Mouse (Mus musculus) cerebellum, adult (tissue): ENCODE measurements around the gene Cecr2.
"Not testable (repeated sequence)": the region's sequence is repeated elsewhere in the genome, so short reads cannot be mapped to it uniquely, and the experiment has no call there.

Source experiments
- ATAC-seq: cut with Nextera tagmentation; 2 replicates; pipeline ENCODE4 v1.9.2; 2017; ENCODE audit warnings: mild to moderate bottlenecking, moderate library complexity, mixed read lengths; ENCODE audit not compliant: insufficient number of reproducible peaks, low FRiP score, low TSS enrichment

The Cecr2 gene

GRCm38 (mm10) chr6:120665816-120666760, at the start of gene Cecr2:
Gene Cecr2, plus strand, starts transcription at chr6:120666369.
- ATAC-seq: peak; percentile 47; the same call in 1 of the 2 replicates

DNA sequence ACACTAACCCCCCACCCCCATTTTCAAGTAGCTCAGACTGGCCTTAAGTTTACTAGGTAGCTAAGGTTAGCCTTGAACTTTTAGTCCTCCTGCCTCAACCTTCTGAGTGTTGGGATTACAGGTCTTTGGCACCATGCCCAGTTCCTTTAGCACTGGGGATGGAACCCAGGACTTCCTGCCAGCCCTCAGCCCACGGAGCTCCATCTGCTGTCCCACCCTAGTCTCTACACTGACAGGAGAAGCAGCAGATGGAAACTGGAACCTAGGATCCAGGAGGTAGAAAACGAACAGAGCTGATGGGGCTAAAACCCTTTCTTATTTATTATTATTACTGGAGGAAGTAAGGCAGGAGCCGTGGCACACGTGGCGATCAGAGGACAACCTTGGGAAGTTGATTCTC, 48.6 kb upstream of the Cecr2 start:
- no peak for ATAC-seq

DNA sequence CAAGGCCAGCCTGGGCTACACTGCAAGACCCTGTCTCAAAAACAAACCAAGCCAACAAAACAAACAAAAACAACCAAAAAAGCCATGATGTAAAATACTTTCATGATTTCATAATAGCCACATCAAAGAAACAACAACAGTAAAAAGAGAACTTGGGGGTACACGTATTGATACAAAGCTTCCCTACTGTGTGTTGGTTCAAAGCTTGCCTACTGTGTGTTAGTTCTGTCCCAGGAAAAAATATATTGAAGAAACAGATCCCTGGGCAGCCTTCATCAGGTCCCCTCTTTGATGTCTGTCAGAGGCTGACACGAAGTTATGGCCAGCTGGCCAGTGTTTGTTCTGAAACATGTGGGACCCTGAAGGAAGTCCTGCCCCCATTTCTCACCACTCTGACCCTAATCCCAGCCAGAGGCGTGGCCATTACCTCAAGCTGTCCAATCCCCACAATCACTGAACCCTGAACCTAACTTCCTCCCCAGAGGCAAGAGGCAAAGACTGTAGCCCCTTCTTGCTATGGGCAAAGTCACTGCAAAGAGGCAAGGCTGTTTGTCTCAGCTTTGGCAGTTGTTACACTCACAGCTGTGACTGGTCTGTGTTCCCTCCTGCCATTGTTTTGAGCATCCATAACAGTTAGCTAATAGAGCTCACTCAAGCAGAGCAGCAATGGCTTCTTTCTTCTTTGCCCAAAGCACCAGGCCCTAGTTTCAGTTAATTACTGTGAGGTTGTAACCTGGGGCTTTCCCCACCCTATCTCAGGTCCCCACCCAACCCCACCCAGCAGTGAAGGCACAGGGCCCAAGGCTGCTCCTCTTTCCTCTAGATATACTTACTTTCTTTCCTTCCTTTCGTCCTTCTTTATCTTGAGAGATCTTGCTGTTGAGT, 47.4 kb upstream of the Cecr2 start:
- ATAC-seq: no peak

GRCm38 (mm10) chr6:120620193-120620592, 46.0 kb upstream of the Cecr2 start:
- no peak for ATAC-seq

- ATAC-seq: no peak
Measured at GRCm38 (mm10) chr6:120625081-120625480, 41.1 kb upstream of the Cecr2 start.

DNA sequence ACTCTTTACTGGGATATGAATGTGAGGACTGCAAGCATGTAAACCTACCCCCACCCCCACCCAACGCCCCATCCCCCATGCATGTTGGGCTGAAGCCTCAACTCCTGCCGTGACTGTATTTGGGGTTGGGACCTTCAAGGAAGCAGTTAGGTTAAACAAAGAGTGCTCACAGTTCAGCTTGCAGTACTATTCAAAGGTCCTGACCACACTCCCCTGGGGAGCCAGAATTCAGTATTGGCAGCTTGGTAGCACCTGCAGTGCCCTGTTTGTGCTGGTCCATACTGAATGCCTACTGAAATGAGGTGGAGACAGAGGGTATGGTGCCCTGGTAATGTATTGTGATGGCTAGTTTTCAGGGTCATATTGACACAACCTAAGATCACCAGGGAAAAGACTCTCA, 39.1 kb upstream of the Cecr2 start:
- ATAC-seq: no peak

DNA sequence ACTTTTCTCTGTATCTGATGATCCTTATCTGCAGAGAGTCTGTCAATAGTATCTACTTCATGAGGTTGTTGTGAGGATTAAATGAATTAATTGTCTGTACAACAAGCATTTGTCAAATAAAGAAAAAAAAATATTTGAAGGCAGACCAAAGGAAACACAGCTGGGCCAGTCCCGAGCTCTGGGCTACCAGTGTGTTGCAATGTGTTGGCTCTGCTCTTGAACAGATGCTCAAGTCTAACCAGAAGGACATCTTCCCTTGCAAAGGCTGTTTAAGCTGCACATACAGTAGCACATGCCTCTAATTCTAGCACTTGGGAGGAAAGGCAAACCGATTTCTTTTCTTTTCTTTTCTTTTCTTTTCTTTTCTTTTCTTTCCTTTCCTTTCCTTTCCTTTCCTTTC, 37.2 kb upstream of the Cecr2 start:
- no peak for ATAC-seq

- ATAC-seq: no peak
Measured at GRCm38 (mm10) chr6:120635391-120636028, 30.7 kb upstream of the Cecr2 start.

DNA sequence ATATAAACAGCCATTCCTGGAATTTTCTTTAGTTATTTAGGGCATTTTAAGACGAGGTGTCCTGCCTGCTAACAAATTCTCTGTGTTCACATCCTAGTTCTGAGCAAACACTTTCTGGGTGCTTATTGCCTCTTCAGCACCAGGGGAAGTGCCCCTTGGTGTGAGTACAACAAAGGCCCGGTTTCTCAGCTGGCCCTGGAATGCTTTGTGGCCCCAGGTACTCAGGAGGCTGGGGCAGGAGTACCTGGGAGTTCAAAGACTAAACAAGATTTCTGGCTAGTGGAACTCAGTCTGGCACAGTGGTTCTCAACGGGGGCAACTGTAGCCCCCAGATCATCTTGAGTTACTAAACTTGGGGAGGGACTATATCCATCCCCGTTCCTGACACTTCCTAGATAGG, 26.6 kb upstream of the Cecr2 start:
- no peak for ATAC-seq

DNA sequence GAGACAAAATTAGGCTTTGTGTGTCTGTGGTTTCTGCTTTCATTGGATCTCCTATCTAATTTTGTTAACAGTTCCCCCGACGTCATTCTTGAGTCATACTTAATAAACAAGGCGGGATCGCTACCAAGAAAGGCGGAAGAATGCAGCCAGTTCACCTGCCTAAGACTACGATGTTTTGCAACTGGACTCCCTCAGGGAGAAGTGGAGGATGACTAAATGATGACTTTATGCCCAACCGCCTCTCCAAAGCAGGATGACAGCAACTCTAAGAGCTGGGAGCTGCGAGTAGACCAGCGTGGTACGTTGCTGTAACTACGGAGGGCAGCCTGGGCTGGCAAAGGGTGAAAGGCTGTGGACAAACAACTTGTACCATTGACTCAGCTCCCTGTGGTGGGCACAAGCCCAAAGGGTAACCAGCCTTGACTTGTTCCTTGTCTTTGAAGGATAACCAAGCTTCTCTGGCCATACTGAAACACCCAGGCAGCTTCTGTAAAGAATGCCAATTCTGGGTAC, 24.2 kb upstream of the Cecr2 start:
- no peak for ATAC-seq

DNA sequence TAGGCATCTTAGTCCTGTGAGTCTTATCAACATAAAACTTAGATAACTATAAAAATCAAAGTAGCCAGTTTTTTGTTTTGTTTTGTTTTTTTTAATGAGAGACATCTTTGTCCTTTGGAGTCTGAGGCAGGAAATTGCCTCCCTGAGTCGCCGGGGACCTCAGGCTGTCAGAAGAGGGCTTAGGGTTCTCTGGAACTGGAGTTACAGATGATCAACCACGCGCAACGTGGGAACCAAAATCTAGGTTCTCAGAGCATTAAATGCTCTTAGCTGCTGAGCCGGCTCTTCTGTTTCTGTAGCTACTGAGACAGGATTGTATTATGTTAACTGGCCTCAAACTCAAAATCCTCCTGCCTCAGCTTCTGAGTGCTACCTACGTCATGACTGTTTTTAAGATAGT, 22.4 kb upstream of the Cecr2 start:
- no peak for ATAC-seq

DNA sequence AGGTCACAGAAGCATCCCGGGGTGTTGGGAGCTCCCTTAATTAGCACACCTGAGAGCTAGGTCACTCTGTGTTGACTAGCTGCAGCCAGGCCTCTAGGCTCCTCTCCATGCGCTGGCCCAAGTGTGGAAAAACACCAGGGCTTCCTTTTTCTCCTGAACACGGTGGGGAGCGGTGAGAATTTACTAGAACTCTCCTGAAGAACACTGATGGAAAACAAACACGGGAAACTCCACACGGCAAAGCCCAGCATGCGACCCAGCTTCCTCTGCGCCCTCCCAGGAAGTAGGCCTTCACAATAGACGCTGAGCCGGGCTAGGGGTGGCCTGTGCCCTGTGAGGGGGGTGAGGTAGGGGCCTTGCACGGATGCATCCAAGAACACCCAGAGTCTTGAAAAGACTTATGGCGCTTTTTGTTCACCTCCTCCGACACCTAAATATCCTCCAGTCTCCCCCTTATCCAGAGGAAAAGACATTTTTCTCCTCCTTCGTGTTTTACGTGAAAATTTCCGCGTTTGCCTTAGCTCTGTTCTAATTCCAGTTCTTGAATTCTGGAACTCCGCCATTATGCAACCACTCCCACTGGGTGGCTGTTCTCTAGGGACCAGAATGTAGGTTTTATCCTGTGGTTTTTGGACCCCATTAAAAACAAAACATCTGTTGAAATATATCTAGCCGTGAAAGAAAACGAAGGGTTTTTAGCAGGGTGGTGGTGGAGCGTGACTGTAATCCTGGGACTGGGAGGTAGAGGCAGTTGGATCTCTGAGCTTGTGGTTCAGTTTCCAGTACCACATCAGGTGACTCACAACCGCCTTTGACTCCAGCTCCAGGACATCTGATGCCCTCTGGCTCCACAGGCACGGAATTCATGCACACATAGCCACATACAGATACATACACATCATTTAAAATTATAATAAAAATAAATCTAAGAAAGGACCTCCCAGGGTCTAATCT, 21.5 kb upstream of the Cecr2 start:
- ATAC-seq: no peak

- not testable (repeated sequence) for ATAC-seq
Measured at GRCm38 (mm10) chr6:120647246-120648028, 18.7 kb upstream of the Cecr2 start.

GRCm38 (mm10) chr6:120648205-120648604, 18.0 kb upstream of the Cecr2 start:
- no peak for ATAC-seq

DNA sequence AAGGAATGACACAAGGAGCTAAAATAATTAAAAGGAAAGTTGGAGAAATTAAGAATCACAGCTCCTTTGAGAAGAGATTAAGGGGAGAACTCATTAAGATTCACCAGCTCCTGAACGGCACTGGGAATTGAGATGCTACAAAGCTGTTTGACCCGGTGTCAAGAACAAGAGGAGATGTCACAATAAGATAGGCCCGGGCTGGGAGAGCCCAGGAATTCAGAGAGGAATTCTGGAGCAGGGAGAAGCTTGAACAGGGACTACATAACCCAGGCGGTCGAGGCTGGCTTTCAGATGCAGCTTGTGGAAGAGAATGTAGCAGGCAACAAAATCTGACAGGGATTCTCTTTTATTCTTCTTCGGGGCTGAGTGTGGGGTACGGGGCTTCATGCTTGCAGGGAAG, 13.5 kb upstream of the Cecr2 start:
- ATAC-seq: no peak

GRCm38 (mm10) chr6:120655702-120656101, 10.5 kb upstream of the Cecr2 start:
- no peak for ATAC-seq

DNA sequence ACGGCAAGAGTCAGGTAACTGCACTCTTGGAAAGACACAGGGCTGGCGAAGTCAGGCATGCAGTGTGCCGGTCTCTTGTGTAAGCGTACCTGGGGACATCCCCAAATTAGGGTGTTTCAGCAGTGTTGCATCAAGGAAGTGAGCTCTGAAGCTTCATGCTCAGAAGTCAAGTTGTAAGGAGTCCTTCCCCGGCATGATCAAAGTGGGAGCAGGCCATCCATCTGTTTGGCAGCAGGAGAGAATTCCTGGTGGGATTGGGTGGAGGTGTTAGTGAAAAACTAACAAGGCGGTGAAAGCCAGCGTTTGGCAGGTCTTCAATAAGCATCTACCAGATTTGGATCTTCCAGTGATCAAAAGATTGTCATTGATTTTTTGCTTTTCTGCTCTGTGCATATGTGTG, 7.3 kb upstream of the Cecr2 start:
- ATAC-seq: no peak

DNA sequence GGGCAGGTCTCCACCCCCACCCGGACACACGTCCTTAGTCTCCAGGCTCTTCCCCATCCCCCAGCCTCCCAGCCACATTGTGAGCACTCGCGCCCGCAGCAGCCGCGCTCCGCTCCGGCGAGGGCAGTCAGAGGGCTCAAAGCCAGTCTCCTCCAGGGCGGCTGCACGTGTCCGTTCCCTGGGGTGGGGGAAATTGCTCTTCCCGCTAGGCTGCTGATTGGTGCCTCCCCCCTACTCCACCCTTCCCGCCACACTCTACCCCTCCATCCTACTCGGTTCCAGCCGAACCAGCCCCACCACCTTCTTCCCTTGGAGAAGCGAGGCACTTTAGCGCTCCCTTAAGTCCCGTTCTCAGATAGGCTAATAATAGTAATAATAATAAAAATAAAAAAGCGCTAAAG, 754 bp upstream of the Cecr2 start:
- ATAC-seq: peak; percentile 52; the same call in 1 of the 2 replicates
